Mouse (Mus musculus): ENCODE measurements around the gene Plekhb2. TPM values are rescaled to one million over a fixed set of nuclear protein-coding genes. Genes with fewer than 3 reads are reported as not detected.

Gene Plekhb2
- 141 TPM for polyA plus RNA-seq (2014; fragmentation: Illumina TruSeq; extraction: RNeasy Lipid Tissue Mini Kit (QIAGEN cat#74804); ENCODE audit: low read depth, low replicate concordance)

DNA sequence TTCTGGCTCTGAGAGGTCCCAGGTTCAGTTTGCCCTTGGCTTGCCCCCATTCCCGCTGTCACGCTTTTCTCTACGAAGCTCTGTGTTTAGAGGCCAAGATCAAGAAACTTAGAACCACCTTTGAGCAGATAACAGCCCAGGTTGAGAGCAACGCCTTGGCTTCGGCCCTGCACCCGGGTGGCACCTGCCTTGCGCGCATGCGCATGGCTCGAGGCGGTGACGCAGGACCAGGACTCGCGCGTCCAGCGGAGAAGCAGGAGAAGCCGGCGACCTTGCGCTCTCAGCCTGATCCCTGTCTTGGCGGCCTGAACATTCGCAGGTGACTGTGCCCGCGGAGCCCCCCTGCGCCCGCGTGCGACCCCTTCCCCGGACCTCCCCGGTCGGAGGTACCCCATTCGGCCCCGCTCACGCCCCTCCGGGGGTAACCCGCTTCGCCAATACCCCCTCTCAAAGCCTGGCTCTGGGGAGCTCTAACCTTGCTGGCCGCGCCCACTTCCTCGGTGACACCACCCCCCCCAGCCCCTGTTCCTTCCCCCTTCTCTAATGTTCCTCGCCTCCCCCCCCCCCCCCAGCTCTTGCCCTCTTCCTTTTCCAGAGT lies at the start of gene Plekhb2:
TSS of gene Plekhb2 (plus strand) at position 232 of the 598 bp plus-strand sequence.

DNA sequence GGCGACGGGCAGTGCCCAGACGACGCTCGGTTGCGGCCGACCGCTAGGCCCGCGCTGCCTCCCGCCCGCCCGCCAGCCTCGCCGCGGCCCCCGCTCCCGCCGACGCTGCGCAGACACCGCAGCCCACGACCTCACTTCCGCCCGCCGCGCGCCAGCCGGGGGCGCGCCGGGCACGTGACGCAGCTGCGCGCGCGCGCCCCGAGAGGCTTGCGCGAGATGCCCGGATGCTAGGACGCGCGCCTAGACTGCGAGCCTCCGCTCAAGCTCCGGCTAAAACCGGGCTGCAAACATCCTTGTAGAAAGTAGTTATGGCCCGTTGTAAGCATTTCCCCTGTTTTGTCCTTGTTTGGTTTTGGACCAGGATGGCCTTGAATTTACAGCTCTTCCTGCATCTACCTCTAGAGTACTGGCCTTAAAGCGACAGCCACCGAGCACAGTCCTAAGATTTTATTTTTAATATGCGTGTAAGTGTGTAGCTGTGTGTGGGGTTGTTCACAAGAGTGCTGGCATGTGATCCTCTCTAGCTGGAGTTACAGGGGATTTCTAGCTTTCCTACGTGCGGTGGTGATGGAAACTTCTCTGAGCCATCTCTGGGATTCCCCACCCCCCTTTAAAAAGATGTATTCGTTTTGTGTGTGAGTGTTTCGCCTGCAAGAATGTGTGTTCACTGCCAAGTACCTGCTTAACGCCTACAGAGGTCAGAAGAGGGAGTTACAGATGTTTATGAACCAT lies 6.7 kb upstream of the Plekhb2 start, which contains the start of gene Fam168b:
TSS of gene Fam168b (minus strand) at position 179 of the 732 bp plus-strand sequence.

Other genes starting within 250 kb of the Plekhb2 start
- gene Fam168b, start 6.9 kb upstream of the Plekhb2 start, polyA plus RNA-seq (2014; fragmentation: Illumina TruSeq; extraction: RNeasy Lipid Tissue Mini Kit (QIAGEN cat#74804); ENCODE audit: low read depth, low replicate concordance) = 77.6 TPM

All from adrenal gland, adult 10 weeks (tissue).